Mouse (Mus musculus) cerebellum, adult 18-20 months (tissue): Measurements from ENCODE around the gene Rfx1.
A peak's percentile ranks its signal among the peaks of the same experiment; 100 is the strongest.

Experiments
- DNase-seq, 2 experiments: peaks; one replicate each; pipeline ENCODE4 v3.0.0; 2021

Gene Rfx1

DNA sequence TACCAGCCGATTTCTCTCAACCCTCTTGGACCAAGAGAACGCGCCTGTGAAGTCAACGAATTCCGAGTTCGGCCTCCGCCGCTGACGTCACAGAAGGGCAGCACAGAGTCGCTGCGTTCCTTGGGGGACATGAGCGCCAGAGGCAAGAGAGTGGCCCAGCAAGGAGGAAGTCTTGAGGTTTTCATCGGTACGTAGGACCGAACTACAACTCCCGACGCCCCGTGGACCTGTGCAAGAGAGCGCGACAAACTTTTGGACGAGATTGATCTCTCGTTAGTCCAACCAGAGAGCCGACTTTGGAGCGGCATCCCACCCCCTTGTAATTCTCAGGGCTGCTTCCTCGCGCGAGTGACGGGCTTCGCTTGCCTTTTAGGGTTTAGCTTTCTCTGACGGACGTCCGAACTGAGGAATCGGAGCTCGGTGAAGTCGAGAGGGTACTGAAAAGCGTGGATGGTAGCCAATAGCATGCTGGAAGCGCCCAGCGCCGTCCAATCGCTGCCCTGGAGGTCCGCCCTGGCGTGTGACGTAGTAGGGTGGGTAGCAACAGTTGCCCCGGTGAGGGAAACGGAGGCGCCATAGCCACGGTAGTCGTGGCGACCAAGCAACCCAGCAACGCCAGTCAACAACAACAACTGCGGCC, at the start of gene Rfx1:
Gene Rfx1 (plus strand): TSS at position 544 of the 640 bp plus-strand sequence.
- peak; percentile 96 to 100 for DNase-seq

DNA sequence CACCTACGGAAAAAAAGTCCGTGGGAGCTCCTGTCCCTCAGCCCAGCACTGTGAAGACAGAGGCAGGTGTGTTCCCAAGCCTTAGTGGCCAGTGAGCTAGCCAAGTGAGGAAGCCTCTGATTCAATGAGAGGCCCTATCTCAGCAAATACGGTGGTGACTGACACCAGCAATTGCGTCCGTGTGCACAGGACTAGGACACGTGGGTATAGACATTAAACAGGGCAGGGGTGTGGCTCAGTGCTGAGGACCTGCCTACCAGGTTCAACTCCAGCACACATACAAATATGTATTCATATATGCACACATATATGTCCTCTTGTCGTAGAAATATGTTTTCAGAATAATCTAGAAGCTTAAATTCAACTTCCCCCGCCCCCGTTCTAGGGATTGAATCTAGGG, 46.9 kb upstream of the Rfx1 start:
- DNase-seq, result no peak

DNA sequence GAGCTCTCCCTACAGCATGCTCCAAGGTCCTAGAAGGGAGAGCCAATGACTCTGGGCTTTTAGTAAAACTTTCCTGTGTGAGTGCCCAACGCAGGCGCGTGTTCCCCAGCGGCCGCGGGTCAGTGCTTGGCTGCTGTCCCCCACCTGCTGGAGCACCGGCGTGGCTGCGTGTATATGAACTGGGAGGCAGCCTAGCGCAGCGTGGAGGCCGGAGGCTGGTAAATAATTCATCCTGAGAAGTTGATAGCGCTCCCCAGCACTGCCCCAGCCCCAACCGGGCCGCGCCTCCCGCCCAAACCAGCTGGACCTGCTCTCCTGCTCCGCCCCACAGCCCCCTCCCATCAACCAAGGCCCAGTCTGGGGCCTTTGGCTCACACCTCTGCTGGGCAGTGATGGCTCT, 45.5 kb upstream of the Rfx1 start, which contains the start of gene Palm3:
Gene Palm3 (plus strand): TSS at position 376 of the 400 bp plus-strand sequence.
- DNase-seq, result no peak

DNA sequence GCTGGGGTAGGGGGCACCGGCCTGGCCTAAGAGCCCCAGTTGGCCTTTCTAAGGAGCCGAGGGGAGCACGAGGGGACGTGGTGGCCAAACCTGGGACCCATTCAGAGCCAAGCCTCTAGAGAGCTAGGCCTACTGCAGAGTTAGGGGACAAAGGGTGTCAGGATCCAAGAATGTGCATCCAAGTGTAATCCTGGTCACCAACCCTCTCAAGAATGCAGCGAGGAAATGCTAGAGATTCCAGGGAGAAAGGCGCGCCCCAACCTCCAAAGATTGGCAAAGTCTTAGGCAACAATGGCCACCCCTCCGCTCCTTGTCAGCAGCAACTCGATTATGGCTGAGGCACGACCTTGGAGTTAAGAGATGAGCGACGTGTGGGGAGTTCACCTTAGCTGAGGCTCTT, 45.1 kb upstream of the Rfx1 start:
- DNase-seq, result no peak

DNA sequence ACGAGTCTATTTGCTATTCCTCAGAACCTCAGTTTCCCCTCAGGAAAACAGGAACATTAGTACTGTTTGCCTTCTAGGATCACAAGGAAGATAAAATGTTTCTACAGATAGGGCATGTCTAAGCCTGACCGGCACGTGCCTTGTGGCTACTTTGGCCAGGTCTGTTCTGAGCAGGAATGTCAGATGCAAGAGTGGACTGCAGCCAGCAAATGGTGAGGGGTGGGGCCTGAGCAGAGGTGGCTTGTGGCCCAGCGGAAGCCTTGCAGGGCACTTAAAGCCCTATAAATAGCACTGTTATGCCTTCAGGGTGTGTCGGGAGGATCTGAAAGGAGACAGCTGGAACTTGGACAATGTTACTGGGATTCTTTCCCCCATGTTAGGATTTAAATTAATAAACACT, 43.5 kb upstream of the Rfx1 start:
- DNase-seq, result no peak

DNA sequence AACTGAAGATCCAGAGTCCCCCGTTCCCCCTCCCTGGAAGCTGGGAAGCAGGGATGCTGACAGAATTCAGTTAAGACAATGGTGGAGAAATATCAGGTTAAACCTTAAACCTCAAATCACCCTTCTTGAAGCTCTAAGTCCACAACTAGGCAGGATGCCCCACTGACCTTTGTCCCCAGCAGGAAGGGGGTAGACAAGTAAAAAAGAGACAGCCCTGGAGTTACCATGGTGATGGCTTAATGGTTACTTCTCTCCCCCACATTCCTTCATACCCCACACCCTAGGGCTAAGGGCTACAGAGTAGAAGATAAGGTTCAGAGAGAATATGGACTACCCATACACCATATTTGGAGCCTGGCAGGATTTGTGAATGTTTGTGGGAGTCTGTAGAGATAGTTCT, 43.0 kb upstream of the Rfx1 start:
- no peak for DNase-seq

DNA sequence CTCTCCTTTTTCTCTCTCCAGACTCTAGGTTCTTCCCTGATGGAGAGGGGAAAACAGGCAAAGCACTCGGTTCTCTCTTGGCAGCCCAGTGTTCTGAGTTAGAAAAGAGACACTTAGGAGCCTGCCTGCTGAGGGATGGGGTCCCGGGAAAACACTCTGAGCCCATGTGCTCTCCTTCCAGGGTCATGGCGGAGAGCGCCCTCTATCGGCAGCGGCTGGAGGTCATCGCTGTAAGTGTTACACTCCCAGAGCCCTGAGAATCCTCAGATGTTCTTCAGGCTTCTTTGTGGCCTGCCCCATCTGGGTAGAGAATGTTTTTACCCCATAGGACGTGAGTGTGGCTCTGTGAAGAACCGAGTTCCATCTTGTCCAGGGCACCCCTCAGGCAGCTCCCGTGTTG, 42.5 kb upstream of the Rfx1 start:
- DNase-seq, result peak in 1 of 2 experiments; percentile 51

DNA sequence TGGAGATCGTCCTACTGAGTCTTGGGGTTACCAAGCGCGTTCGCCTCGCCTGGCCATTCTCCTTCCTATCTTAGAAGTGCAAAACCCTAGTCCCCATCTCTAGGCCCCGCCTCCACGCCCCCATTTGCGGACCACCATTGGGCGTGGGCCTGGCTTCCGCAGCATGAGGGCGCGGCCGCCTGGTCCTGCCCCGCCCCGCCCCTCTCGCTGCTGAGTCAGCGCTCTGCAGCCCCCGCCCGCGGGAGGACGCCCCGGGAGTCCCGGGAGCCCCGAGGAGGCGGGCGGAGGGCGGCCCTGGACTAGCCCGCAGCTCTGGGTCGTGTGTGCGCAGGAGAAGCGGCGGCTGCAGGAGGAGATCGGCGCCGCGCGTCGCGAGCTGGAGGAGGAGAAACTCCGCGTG, 40.8 kb upstream of the Rfx1 start:
- DNase-seq, result no peak

DNA sequence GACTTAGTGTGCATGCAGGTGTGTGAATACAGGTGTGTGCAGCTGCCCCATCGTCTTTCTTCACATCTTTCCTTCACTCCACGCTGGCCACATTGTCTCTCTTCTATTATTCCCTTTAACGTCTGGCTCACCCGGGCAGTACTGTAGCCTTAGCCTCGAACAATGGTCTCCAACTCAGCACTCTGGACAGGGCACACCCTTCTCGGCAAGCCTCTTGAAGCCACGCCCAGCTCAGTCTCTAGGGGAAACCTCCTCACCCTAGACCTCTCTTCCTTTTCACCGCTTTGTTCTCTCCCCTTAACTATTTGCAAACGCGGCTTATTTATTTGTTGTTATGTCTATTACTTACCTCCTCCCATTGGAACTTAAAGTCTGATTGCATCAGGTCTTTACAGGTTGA, 39.2 kb upstream of the Rfx1 start:
- no peak for DNase-seq

DNA sequence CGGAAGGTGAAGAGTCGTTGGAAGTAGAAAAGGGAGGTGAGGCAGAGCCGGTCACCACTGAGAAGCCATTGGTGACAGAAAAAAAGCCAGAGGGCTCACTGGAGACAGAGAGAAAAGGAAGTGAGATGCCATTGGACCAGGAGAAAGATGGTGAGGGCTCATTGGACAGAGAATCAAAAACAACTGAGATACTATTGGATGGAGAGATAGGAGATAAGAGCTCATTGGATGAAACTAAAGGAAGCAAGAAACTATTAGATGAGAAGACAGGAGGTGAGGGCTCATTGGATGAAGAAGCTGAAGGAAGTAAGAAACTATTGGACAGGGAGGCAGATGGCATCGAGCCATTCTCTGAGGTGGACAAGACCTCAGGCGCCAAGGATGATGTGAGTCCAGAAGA, 37.4 kb upstream of the Rfx1 start:
- no peak for DNase-seq

DNA sequence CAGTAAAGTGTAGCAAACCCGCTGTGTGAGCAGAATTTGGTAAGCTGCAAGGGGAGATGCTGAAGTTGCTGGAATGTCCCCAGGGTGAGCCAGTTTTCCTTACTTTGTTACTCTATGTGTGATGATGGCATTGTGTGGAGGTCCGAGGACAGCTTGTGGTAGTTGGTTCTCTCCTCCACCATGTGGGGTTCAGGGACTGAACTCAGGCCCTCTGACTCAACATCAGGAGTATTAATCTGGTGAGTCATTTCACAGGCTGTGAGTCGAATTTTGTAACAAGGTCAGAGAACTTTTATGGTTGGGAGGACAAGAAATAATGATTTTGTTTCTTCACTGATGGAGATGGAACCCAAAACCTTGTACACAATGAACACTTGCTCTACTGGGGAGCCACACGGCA, 33.9 kb upstream of the Rfx1 start:
- DNase-seq, result no peak

DNA sequence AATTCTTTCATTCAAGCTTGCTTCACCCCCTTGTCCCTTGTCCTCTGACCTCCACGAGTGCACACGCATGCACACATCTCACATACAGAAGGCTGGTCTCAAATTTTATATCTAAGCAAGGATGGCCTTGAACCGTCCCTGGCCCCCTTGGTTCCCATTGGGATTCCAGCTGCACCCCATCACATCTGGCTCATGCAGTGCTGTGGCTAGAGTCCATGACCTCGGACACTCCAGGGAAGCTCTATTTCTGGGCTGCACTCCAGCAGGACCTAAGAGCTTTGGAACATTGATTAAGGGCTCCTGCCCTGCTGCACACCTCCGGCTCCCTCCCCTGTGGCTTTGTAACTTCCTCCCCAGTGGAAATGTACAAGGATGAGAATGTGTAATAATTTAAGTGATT, 28.6 kb upstream of the Rfx1 start:
- no peak for DNase-seq

DNA sequence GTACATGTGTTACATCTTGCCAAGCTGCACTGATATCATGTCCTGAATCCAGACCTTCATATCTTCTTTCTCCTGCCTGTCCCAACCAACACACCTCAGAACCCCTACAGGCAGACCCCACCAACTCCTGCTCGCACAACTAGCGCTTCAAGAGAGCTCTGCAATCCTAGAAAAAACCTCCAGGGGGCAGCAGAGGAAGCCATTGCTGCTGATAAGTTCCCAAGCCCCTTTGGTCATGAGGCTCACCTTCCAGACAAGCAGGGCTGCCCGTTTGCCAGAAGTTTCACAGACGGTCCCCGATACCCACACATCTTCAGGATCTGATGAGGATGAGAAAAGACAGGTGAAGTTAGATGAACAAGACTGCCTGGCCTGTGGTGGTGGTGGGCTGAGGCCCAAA, 27.6 kb upstream of the Rfx1 start:
- peak; percentile 69 to 78 for DNase-seq

DNA sequence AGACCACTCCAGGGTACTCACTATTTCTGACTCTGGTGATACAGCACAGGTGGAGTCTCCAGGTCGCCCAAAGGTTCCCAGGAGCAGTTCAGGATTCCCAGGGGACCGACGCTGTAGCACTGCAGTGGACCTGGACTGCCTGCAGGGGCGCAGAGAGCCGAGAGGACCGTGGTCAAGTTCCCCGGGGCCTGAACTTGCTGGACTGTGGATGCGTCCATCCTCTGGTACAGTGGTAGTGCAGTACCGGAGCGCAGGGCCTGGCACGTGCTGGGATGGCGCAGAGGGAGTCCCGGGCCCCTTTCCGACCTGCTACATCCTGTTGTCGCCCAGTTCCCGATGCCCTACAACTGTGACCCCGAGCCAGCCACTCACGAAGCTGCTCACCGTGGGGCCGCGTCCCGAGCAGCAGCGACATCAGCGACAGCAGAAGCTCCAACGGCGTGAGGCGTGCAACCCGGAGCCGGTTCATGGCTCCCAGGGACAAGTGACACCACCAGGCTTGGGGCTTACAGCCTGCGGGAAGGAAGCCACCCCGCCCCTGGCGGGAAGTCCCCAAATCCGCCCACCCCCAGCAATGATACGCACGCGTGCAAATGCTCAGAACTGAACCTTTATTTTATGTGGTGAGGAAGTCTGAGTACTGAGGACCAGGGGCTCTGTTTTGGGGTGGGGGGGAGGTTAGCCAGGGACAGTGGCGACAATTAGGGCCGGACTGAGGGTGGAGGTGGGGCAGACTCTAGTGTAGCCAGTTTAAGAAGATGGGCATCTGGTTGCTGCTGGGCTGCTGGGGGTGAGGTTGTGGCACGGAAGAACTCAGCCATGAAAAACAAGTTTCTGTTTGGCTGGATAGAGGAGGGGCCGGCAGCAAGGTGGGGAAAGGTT, 24.3 kb upstream of the Rfx1 start, which contains the start of gene Il27ra:
Gene Il27ra (minus strand): TSS at position 524 of the 882 bp plus-strand sequence.
- peak; percentile 28 to 43 for DNase-seq

DNA sequence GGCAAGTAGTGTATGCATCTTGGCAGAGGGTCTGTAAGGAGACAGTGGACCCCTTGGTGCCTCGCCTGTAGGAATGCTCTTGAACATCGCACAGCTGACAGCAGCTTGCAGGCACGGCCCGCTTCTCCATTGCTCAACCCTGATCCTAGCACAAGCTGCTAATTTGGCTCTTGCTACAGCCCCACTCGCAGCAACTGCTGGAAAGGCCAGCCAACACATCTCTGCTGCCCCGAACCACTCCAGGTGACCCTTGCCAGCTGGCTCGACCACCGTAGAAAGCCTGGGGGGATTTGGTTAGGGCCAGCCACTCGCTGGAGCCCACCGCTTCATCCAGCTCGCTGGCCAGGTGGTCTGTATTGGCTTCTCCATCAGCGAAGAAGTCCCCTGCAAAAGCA, 23.7 kb upstream of the Rfx1 start:
- DNase-seq, result no peak

DNA sequence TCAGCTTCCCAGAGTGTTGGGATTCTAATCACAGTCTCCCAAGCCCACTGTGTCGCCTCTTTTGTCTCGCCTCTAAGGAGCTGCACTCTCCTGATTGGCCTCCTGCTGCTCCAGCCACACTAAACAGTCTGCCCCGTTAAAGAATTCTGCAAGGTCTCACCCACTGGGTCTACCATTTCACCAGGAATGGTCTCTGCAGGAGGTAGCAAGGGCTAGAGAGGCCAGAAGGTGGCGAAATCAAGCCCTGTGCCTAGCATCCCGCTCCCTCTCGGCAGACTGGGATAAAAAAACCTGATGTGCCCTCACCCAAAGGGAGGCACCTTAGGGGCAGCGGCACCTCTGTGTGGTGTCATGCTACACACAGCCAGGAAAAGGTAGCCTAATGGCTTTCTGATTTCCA, 22.5 kb upstream of the Rfx1 start:
- no peak for DNase-seq

DNA sequence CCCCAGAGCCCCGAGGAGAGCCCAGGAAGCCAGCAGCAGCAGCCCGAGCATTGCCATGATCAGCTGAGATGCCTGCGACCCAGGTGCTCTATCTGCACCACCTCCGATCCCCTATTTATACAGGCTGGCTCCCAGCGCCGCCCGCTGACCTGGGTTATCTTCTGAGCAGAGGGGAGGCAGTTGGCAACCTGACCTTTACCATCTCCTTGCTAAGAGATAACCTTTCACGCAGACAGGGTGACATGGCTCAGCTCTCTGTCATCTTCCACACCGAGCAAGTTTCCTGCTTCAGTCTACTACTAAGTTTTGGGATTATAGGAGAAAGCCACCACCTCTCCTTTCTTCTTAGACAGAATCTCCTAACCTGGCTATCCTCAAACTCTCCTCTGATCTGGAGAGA, 21.7 kb upstream of the Rfx1 start, which contains the start of gene Rln3:
Gene Rln3 (minus strand): TSS at position 101 of the 400 bp plus-strand sequence.
- no peak for DNase-seq

DNA sequence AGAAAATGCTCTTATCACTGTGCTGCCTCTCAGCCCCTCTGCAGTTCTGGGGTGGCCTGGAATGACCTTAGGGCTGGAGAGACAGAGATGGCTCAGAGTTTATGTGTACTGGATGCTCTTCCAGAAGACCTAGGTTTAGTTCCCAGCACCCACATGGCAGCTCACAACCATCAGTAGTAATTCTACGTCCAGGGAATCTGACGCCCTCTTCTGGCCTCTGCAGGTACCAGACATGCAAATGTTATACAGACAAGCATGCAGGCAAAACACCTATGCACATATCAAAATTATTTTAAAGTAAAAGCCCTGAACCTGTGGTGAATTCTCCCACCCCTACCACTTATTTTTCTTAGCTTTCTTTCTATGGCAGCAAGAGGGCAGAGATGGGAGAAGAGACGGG, 20.1 kb upstream of the Rfx1 start:
- no peak for DNase-seq

DNA sequence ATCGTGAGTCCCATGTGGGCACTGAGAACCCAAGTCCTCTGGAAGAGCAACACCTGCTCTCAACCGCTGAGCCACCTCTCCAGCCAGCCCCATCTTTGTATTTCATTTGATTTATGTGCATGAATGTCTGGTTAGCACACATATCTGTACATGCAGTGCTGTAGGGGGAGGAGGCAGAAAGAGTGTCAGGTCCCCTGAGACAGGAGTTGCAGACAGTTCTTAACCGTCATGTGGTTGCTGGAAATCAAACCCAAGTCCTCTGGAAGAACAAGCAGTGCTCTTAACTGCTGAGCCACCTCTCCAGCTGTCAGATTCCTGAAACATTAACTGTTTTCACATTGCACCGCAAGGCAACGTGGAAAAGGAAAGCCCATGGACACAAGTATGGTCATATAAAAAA, 18.5 kb upstream of the Rfx1 start:
- DNase-seq, result no peak

DNA sequence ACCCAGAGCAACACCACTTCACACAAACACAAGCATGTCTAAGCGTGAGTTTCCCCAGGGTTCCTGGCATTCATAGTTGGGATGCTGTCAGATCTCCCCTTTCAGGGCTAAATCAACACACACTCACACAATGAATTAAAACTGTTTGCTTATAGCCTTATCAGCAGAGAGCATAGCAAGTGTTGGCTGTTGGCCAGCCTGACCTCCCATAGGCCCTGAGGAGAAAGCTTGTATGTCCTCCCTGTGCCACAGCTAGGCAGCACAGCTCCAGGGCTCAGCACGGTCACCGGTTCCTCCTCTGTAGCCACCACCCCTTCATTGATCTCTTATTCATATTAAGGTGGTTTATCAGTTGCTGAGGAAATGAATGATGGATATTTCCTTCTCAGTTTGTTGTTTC, 13.9 kb upstream of the Rfx1 start:
- DNase-seq, result no peak

DNA sequence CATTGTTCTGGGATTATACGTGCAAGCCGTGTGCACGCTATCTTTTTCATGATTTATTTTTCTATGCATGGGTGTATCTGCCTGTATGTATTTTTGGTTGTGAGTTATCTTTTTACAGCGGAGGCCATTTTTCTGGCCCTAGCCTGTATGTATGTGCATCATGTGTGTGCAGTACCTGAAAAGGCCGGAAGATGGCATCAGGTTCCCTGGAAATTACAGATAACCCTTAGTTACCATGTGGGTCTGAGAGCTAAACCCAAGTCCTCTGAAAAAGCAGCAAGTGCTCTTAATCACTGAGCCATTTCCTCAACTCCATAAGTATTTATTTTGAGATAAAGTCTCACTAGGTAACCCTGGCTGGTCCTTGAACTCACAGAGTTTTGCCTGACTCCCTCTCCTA, 13.4 kb upstream of the Rfx1 start:
- DNase-seq, result no peak

DNA sequence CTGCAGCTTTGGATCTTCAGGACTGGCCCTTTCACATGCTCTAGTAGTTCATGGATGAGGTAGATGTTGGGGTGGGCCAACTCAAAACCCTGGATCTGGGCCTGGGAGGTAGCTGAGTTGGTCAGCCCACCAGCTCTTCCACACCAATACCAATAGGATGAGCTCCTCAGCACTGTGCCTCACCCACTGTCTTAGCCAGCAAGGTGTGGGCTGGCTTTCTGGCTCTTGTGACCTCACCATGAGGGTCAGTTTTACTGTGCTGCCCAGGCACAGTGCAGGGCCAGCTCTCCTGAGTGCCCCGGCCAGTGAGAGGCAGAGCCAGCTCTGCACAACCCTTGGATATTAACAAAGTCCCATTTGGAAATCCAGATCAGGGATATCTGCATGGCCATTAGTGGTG, 8.8 kb upstream of the Rfx1 start:
- no peak for DNase-seq

DNA sequence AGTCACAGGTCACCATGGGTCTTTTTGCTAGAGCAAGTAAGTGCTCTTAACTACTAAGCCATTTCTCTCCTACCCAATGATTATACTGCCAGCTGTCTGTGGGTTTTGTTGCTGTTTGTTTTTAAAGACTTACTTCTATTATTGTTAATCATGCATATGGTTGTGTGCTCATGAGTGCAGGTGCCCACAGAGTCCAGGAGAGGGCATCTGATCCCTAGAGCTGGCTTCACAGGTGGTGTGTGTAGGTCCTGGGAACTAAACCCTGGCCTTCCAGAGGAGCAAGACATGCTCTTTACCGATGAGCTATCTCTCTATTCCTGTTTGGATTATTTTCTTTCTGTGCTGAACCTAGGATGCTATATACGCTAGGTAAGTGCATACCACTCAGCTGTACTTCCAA, 7.4 kb upstream of the Rfx1 start:
- DNase-seq, result no peak

DNA sequence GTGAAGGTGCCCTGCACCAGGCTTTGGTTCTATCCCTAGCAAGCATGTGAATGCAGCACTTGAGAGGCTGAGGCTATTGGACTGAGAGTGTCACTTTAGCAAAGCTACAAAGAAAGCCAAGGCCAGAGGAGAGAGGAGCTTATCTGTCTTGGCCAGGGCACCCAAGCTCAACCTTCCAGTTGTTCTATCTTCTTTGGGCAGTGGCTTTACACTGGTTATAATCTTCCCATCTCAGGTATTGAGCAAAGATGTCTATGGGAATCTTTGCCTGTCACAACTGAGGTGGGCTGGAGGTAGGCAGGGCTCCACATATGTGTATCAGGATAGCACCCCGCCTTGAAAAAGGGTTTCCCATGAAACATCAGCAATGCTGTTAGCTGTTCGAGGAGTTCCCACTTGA, 6.4 kb upstream of the Rfx1 start:
- DNase-seq, result no peak
